Mouse (Mus musculus) R1 (cell line): ENCODE measurements around the gene Borcs7.

Experiments used
- DNase-seq: peaks from one replicate; pipeline ENCODE4 v3.0.0-alpha.2; 2018; ENCODE audit warnings: low read depth, low spot score

Gene Borcs7

GRCm38 (mm10) chr19:46689460-46690372, at the start of gene Borcs7:
Borcs7 (plus strand) TSS chr19:46689906.
- peak; percentile 90 for DNase-seq

- no peak for DNase-seq
Measured at GRCm38 (mm10) chr19:46640780-46641179, 48.9 kb upstream of the Borcs7 start.

- DNase-seq: peak; percentile 46
Measured at GRCm38 (mm10) chr19:46641420-46642085, 48.2 kb upstream of the Borcs7 start.

GRCm38 (mm10) chr19:46642136-46642753, 47.5 kb upstream of the Borcs7 start:
- peak; percentile 35 for DNase-seq

- no peak for DNase-seq
Measured at GRCm38 (mm10) chr19:46643236-46643635, 46.5 kb upstream of the Borcs7 start.

- no peak for DNase-seq
Measured at GRCm38 (mm10) chr19:46644343-46644792, 45.3 kb upstream of the Borcs7 start.

- peak; percentile 48 for DNase-seq
Measured at GRCm38 (mm10) chr19:46644793-46645602, 44.7 kb upstream of the Borcs7 start.

GRCm38 (mm10) chr19:46646041-46646481, 43.6 kb upstream of the Borcs7 start:
- no peak for DNase-seq

GRCm38 (mm10) chr19:46647254-46647653, 42.5 kb upstream of the Borcs7 start:
- DNase-seq: no peak

- DNase-seq: no peak
Measured at GRCm38 (mm10) chr19:46647850-46648249, 41.9 kb upstream of the Borcs7 start.

GRCm38 (mm10) chr19:46648565-46648964, 41.1 kb upstream of the Borcs7 start:
- DNase-seq: no peak

GRCm38 (mm10) chr19:46653188-46653587, 36.5 kb upstream of the Borcs7 start:
- no peak for DNase-seq

- no peak for DNase-seq
Measured at GRCm38 (mm10) chr19:46653616-46654235, 36.0 kb upstream of the Borcs7 start.

GRCm38 (mm10) chr19:46655626-46656025, 34.1 kb upstream of the Borcs7 start:
- no peak for DNase-seq

- DNase-seq: peak; percentile 86
Measured at GRCm38 (mm10) chr19:46656151-46656840, 33.4 kb upstream of the Borcs7 start.

GRCm38 (mm10) chr19:46657339-46658020, 32.2 kb upstream of the Borcs7 start:
- DNase-seq: peak; percentile 82

GRCm38 (mm10) chr19:46658348-46658747, 31.4 kb upstream of the Borcs7 start:
- no peak for DNase-seq

GRCm38 (mm10) chr19:46658851-46659250, 30.9 kb upstream of the Borcs7 start:
- no peak for DNase-seq

- DNase-seq: no peak
Measured at GRCm38 (mm10) chr19:46661511-46661910, 28.2 kb upstream of the Borcs7 start.

GRCm38 (mm10) chr19:46662214-46662613, 27.5 kb upstream of the Borcs7 start:
- DNase-seq: no peak
